Mouse (Mus musculus) G1E (cell line): ENCODE results near the gene 3110021N24Rik.

ENCODE experiments used
- CTCF ChIP-seq: IDR thresholded peaks from 2 replicates; pipeline ENCODE4 v1.5.1; 2012; ENCODE audit warnings: low read depth, low read length, inconsistent platforms, mixed read lengths
- GATA1 ChIP-seq: IDR thresholded peaks from 2 replicates; pipeline ENCODE4 v1.6.1; 2012; ENCODE audit warnings: borderline replicate concordance, low read length, inconsistent platforms, mixed read lengths
- TAL1 ChIP-seq: conservative IDR thresholded peaks from 2 replicates; pipeline ENCODE4 v1.6.1; 2012; ENCODE audit warnings: low read depth, low read length, inconsistent platforms, mixed read lengths

- TF ChIP-seq CTCF = no peak
- no peak for TF ChIP-seq GATA1
- TF ChIP-seq TAL1 = no peak
Observed at GRCm38 (mm10) chr4:108789258-108789936, 69.9 kb downstream of the 3110021N24Rik start.
